ENCODE assay signal across 8 mouse cellular contexts in the genomic region with DNA sequence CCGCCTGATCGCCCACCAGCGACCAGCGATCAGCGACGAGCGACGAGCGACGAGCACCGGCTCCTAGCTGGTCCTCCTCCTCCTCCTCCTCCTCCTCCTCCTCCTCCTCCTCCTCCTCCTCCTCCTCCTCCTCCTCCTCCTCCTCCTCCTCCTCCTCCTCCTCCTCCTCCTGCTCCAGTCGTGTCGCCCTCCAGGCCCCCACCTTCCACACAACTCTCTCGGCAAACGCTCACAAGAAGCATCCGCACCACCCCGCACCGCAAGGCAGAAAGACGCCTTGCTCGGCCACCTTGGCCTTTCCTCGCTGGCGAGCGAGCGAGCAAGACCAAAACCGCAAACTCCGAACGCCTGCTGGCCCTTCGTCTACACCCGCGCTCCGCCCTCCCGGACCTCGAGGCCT.
A peak's percentile ranks its signal among the peaks of the same experiment; 100 is the strongest.
DNase-seq lines count a peak whose midpoint lies in the region; ATAC-seq and TF ChIP-seq lines count a peak whose summit lies in the region.
"Not testable (repeated sequence)": the region's sequence is repeated elsewhere in the genome, so short reads cannot be mapped to it uniquely, and the experiment has no call there.

No protein-coding gene starts in this region.

- DNase-seq in cerebellum, postnatal 25 days = peak; percentile 71 to 73
- DNase-seq in gastrocnemius, postnatal 25 days = peak; percentile 22
- not testable (repeated sequence) for DNase-seq in hindbrain, embryonic 14.5 days (ENCODE audit: low spot score)
- DNase-seq in layer of hippocampus, adult 8-10 months (ENCODE audit: low spot score in 2 of 2) = peak; percentile 38 to 55
- peak; percentile 28 for DNase-seq in ovary, adult 18-20 months (ENCODE audit: low spot score)
- peak; percentile 46 for DNase-seq in testis, postnatal 14 days (ENCODE audit: low spot score)

- H3K4me1 ChIP-seq in ES-Bruce4 (ENCODE audit: control insufficient read depth, insufficient read depth, low read length); hindbrain, embryonic 14.5 days (replicated peaks; ENCODE audit: control insufficient read depth, insufficient read depth, low read length); liver, embryonic 15.5 days (replicated peaks): not testable (repeated sequence)

- not testable (repeated sequence) for TF ChIP-seq EP300 in ES-Bruce4 (IDR thresholded peaks at IDR 0.05; ENCODE audit: insufficient read depth, low read depth, low read length)

- not testable (repeated sequence) for TF ChIP-seq CTCF in ES-Bruce4 (IDR thresholded peaks at IDR 0.05; ENCODE audit: low read depth, low read length)

- not testable (repeated sequence) for H3K9me3 ChIP-seq in ES-Bruce4 (replicated peaks; ENCODE audit: control insufficient read depth, insufficient read depth, low read length, poor library complexity, severe bottlenecking); hindbrain, embryonic 14.5 days (ENCODE audit: control insufficient read depth, low read length); liver, embryonic 15.5 days (replicated peaks)

- TF ChIP-seq POLR2A in ES-Bruce4 (IDR thresholded peaks at IDR 0.05; ENCODE audit: insufficient read depth, low read length) = not testable (repeated sequence)

- H3K27me3 ChIP-seq in ES-Bruce4 (ENCODE audit: control insufficient read depth, insufficient read depth, low read length, poor library complexity, severe bottlenecking); hindbrain, embryonic 14.5 days (ENCODE audit: control insufficient read depth, insufficient read depth, low read length); liver, embryonic 15.5 days: not testable (repeated sequence)

- not testable (repeated sequence) for H3K9ac ChIP-seq in ES-Bruce4 (ENCODE audit: low read depth, poor library complexity, severe bottlenecking); hindbrain, embryonic 14.5 days; liver, embryonic 15.5 days

- H3K4me2 ChIP-seq in hindbrain, embryonic 14.5 days (replicated peaks) = peak overlapping the region; percentile 42
- H3K4me2 ChIP-seq in liver, embryonic 15.5 days = peak overlapping the region; percentile 59

- not testable (repeated sequence) for H3K27ac ChIP-seq in ES-Bruce4 (ENCODE audit: insufficient read depth, low read length); hindbrain, embryonic 14.5 days; liver, embryonic 15.5 days (replicated peaks)

- not testable (repeated sequence) for H3K36me3 ChIP-seq in ES-Bruce4 (ENCODE audit: control insufficient read depth, insufficient read depth, low read length, poor library complexity, severe bottlenecking); hindbrain, embryonic 14.5 days (replicated peaks; ENCODE audit: control insufficient read depth, insufficient read depth); liver, embryonic 15.5 days (replicated peaks)

- not testable (repeated sequence) for ATAC-seq in hindbrain, embryonic 14.5 days (ENCODE audit: low FRiP score); liver, embryonic 15.5 days (ENCODE audit: insufficient read depth)

- H3K4me3 ChIP-seq in ES-Bruce4 (ENCODE audit: low read depth, low read length) = peak overlapping the region; percentile 75
- peak overlapping the region; percentile 26; the same call in 1 of the 2 replicates for H3K4me3 ChIP-seq in hindbrain, embryonic 14.5 days (replicated peaks; ENCODE audit: low read length)
- peak overlapping the region; percentile 36; the same call in 1 of the 2 replicates for H3K4me3 ChIP-seq in liver, embryonic 15.5 days (replicated peaks)

- WGBS in hindbrain, embryonic 14.5 days = 10% methylated on average over 4 of the region's 33 CpGs
- 6% methylated on average over 19 of the region's 33 CpGs for WGBS in liver, embryonic 15.5 days (ENCODE audit: insufficient replicate concordance)
